Mouse (Mus musculus): ENCODE measurements around the gene Lpin1. TPM values are rescaled to one million over a fixed set of nuclear protein-coding genes. Genes with fewer than 3 reads are reported as not detected.

The Lpin1 gene
- 10 to 100 TPM; 21.6 to 23.4 TPM for total RNA-seq (2021)
- long read RNA-seq, experiment 1, full-length matches to known transcripts = 1 of 10 reads
- long read RNA-seq, experiment 1, partial matches to known transcripts = 7 of 10 reads
- long read RNA-seq, experiment 1, other reads (novel, unspliced or antisense) = 2 of 10 reads
- long read RNA-seq, experiment 2, full-length matches to known transcripts = 2 of 6 reads
- long read RNA-seq, experiment 2, partial matches to known transcripts = 2 of 6 reads
- long read RNA-seq, experiment 2, other reads (novel, unspliced or antisense) = 2 of 6 reads

DNA sequence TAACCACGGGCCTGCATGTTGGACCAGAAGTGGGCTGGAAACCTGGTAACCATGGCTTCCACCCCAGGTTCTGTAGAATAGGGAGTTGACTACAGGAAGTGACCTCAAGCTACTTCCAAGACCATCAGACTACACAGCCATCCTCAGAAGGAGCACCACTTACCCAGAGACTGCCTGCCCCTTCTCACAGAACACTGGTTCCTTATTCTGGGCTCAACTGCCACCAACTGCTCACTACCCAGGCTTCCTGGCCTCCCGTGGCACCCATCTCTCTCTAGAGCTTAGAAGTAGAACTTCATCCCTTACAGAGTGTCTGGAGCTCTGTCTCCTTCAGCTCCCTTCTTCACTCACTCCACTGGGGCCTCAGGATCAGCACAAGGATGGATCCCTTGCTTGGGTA is at the start of gene Lpin1:
Gene Lpin1 (minus strand): TSS at position 31 of the 400 bp plus-strand sequence.
- no peak for DNase-seq (ENCODE audit: low spot score in 2 of 2)

DNA sequence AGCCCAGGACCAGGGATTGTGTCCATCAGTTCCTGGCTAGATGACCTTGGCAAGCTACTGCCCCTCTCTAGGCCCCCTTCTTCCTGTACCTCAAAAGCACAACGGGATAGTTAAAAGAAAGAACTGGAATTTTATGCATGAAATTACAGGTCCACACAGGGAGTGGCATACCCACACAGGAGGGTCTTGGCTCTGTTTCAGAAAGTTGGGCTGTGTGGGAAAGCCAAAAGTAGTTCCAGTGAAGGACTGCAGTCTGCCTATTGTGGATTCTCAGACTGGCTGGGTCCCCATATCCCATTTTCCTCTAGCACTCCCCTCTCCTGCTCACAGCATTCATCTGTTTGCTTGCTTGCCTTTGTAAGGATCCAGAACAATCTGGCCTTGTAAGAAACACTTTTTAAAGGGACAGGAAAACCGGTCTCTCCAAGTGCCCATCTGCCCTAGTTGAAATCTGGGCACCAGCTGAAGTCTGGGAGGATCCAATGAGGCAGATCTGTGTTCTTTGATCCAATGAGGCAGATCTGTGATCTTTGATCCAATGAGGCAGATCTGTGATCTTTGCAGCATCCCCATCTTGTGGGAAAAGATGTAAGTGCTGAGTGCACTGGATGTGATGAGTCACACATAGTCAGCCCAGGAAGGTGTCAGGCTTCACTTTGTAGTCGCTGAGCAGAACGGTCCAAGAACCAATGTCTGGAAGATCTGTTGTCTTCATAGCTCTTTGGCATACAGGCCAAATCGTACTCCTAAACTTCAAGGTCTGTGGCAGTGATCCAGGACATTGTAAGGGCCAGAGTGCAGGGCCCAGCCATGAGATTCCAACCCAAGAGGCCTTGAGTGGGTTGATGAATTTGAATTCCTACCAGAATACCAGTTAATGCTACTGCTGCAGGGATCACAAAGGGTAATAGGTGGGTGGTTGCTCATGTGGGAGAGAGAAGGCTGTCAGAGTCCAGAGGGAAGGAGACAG is 46.4 kb upstream of the Lpin1 start:
- DNase-seq (ENCODE audit: low spot score in 2 of 2) = no peak

DNA sequence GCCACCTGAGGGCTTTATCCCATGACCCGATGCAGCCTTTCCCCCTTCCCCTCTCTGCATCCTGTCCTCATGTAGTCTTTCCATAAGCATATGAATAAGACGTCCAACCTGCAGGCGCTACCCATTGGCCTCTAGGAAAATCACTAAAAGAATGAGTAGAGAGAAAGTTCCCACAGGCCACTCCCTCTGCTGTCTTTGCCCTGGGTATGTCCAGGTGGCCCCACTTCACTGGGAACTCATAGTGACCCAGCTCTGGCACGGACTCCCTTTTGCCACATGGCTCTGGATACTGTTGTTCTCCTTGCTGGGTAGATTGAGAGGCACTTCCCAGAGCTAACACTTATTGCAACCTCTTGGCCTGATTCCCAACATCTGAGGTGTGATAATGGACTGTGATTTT is 44.8 kb upstream of the Lpin1 start:
- DNase-seq (ENCODE audit: low spot score in 2 of 2) = no peak

DNA sequence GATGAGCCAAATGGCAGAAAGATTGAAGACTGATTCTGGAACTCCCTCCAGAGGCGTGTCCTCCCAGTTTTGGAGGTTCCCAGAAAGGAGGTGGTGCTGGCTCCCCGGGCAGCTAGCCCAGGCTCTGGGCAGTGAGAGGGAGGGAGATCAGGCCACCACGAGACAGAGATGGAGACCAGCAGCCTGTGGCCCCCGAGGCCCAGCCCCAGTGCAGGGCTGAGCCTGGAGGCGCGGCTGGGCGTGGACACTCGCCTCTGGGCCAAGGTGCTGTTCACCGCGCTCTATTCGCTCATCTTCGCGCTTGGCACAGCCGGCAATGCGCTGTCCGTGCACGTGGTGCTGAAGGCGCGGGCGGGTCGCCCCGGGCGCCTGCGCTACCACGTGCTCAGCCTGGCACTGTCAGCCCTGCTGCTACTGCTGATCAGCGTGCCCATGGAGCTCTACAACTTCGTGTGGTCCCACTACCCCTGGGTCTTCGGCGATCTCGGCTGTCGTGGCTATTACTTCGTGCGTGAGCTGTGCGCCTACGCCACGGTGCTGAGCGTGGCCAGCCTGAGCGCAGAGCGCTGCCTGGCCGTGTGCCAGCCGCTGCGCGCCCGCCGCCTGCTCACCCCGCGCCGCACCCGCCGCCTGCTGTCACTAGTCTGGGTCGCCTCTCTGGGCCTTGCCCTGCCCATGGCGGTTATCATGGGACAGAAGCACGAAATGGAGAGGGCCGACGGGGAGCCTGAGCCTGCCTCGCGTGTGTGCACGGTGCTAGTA is 42.7 kb upstream of the Lpin1 start, which contains the start of gene Ntsr2:
Gene Ntsr2 (plus strand): TSS at position 51 of the 762 bp plus-strand sequence.
- peak; percentile 59 to 72 for DNase-seq (ENCODE audit: low spot score in 2 of 2)

DNA sequence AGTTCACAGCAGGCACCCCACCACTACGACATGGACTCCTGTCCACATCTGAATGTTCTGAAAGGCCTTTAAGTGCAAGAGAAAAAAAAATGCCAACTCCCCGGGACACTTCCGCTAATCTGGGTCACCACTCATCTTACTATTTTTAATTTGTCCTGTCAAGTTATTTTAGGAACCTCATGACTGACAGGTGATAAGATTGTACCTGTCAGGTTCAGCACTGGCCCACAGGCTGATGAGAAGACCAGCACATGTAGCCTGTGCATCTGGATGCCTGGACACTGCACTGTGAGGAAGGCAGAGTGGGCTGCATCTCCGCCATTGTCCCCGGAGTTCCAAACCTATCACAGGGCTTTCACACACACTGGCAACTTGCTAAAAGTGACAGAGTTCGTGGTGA is 39.1 kb upstream of the Lpin1 start:
- no peak for DNase-seq (ENCODE audit: low spot score in 2 of 2)

DNA sequence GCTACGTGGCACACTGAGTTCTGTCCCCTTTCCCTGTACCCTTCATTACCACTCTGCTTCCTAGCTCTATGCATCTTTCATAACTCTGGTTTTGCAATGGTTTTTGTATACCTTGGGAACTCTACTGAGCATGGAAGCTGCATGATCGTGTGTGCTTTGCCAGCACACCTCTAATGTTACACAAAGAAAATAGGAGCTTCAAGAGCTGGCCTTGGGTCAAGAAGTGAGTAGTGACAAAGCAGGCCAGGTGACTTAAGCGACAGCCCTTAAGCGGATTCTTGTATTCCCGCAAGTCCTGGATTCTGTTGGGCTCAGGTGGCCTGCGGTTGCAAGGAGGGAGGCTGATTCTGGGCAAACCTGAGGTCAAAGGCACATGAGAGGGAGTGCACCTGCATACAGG is 37.5 kb upstream of the Lpin1 start:
- DNase-seq (ENCODE audit: low spot score in 2 of 2) = no peak

DNA sequence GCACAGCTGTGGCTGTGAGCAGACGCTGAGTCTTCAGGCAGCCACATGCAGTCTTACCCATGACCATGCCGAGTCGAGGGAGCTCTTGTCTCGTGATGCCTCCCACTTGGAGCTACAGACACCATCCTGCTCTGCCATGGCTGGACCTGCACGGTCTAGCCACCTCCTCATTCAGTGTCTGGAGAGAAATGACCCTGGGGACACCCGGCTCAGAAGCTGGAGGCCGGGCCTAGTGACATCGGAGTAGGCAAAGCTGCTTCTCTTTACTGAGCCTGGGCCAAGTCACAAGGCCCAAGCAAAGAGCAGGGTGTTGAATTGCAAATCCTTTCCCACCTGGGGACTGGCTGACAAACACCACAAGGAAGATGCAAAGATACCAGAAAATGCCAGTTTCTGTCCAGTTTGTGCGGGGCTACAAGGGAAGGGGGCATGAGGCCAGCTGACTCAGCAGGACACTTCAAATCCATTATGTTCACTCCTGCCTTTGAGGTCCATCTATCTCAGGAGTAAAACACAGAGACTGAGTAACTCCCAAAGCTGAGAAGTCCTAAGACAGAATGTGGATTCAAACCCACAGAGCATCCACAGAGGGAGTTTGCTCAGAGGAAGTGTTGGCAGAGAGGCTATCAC is 36.1 kb upstream of the Lpin1 start:
- no peak for DNase-seq (ENCODE audit: low spot score in 2 of 2)

DNA sequence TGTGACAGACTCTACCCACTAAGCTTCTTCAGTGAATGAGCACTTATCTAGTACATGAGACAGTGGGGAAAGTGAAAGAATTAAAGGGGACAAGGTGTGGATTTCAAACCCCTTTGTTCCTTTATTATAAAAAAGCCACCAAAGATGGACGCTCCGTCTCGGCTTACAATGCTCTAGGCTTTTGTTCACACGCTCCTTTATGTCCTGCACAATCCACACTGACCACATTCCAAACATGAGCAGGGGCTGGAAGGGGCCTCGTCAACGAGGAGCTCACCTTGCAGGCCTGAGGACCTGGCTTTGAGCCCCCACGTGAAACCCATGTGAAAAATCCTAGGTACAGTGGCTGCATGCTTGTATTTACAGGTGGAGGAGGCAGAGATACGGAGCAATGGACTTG is 33.9 kb upstream of the Lpin1 start:
- no peak for DNase-seq (ENCODE audit: low spot score in 2 of 2)

DNA sequence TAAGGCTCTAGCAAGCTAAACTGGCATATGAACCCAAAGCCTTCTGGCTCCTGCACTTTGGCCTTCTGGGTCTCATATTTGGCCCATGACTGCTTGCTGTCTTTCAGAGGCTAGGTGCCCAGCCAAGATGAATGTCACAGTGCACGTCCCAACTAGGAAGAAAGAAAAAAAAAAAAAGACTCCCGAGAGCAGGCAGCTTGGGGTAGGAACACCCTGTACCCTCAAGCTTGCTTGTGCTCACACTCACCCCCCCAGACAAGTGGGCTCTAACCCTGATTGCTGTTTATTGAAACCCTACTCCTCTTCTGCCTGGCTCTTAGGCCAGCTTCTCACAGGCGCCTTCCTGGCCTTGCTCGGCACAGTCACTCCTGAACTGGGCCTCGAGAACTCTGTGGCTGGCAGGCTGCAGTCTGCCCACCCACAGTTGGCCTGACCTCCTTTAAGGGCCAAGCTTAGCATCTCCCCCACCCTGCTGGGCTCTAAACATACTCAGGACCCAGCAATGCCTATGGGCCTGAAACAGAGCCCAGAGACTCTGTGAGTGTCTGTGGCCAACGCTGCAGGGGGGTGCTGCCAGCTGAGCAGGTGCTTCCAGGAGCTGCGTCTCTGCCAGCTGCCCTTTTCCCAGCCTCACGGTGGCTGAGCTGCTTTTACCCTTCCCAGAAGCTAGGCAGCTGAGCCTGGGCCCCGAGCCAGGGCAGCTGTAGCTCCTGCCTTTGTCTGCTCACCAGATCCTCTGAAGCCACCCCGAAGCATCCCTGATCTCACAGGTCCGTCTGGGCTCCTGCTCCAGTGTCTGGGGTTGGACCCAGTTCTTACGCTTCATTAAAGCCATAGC is 33.0 kb upstream of the Lpin1 start:
- no peak for DNase-seq (ENCODE audit: low spot score in 2 of 2)

DNA sequence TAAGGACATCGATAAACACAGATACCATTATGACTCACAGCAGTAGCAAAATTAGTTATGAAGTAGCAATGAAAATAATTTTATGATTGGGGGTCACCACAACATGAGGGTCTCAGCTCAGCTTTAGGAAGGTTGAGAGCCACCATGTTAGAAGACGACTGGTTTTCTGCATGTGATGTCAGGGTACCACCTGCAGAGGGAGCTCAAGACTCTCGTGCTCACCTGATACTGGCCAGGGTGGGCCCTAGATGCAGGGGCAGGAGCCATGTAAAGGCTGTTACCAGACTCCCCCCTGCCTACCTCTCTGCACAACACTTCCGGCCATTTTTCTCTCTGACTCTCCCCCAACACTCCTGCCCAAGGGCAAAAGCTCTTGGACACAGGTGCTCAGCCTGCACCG is 31.2 kb upstream of the Lpin1 start:
- no peak for DNase-seq (ENCODE audit: low spot score in 2 of 2)

DNA sequence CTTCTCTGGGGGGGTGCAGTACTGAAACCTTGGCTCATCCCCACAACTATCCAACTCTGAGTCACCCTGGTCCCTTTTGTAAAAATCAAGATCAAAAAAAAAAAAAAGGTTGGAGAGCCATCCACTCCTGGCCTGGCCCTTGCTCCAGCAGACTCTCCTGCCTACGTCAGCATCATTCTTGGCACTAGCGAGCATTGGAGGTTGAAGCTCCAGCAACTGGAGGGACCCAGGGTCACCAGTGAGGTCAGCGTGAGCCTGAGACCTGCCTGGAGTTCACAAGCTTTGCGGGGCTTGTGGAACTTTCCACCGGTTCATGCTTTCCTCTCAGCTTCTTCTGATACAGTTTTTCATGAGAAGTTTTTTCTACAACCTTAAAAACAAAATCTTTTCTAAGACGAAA is 29.3 kb upstream of the Lpin1 start:
- no peak for DNase-seq (ENCODE audit: low spot score in 2 of 2)

DNA sequence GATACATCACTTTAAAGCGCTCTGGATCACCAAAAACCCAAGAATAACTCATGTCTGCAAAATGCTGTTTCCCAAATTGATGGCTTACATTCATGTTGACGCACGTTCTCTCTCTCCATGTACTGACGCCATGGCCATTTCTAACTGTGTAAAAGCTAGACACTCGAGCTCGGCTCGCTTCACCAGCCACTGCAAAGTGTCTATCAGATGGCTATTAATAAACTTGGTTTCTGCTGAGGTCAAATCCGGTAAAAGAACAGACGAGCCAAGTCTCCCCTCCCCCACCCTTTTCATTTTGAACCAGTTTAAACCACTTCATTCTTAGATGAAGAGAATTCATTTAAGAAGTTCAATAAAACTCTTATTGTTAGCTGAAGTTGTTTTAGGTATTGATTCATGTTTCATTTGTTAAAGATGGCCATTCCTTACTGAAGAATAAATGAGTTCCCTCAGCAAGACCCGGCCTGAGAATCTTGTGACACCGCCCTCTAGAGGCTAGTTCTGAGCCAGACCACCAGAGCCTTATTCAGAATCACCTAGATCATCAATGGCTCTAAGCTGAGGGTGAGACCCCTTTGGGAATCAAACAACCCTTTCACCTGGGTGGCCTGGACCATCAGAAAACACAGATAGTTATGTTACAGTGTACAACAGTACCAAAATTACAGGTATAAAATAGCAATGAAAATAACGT is 28.5 kb upstream of the Lpin1 start:
- no peak for DNase-seq (ENCODE audit: low spot score in 2 of 2)

DNA sequence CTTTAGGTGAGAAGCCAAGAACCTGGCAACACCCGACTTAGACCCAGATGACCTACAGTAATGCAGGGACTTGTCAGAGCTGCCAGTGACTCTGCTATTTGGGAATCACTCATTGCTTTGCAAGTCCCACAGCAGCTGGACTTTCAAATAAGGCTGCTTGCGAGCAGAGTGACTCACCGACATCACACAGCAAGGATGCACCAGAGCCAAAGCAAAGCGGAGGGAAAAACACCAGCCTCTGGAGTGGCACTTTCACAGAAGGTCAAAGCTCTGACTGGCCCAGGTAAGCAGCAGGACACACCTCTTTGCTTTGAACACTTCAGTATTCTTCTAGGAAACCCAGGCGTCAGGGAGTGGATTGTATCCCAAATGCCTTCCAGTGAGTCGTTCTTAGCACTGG is 25.1 kb upstream of the Lpin1 start:
- DNase-seq (ENCODE audit: low spot score in 2 of 2) = no peak

DNA sequence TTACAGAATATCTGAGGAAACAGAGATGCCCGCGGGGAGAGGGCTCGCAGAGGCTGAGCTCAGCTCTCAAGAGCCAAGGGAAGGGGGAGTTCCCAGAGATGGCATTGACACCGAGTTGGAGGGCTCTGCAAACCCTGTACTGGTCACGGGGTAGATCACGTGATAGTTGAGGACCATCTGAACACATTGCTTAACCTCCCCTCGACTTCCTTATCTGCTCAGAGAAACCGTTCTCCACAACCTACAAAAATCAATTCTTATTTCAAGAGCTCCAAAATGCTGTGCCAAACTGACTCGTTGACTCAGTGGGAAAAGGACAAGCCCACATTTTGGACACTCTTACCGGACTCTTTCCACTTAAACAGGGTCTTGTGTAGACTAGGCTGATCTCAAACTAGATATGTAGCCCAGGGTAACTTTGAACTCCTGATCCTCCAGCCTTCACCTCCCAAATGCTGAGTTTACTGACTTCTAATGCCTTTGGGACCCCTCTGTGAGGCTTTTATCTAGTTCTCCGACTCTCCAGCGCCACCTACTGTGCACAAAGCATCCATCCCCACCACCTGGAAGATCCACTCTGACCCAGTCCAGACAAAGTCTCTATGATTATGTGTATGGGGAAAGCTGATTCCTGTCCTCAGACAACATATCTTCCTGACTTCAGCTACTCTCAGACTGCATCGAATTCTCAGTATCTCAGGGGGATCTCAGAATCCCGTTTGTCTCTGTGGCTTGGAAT is 23.5 kb upstream of the Lpin1 start:
- no peak for DNase-seq (ENCODE audit: low spot score in 2 of 2)

DNA sequence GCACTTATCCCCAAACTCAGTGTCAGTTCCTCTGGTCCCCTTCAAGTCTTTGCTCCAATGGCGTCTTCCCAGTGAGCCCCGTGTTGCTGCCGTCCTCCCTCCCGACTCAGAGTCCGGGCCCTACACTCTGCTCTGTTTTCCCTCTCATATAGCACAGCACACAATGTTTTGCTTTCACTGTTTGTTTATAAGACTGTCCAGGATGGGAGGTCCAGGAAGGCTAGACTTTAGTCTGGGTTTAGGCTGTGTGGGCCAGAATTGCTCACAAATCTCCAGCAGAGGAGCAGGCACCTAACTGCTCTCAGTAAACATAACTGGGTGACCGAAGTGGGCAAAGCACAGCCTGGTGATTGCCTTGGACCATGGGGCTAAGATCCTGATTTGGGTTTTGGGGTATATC is 22.5 kb upstream of the Lpin1 start:
- DNase-seq (ENCODE audit: low spot score in 2 of 2) = no peak

DNA sequence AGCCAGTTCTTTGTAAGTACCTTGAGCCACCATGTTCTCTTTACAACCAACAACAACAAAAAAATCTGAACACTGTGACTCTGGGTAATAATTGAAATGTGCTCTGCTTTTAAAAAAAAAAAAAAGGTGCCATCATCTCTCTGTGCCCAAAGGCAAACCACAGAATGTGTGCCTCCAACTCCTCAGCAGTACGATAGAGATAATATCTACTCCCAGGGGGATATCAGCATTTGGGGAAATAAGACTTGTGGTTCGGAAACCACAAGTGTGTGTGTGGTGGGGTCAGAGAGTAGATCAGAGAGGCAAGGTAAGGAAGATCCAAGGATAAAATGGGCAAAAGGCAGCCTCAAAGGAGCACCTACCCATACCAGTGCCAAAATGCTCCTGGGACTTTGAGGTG is 20.7 kb upstream of the Lpin1 start:
- no peak for DNase-seq (ENCODE audit: low spot score in 2 of 2)

DNA sequence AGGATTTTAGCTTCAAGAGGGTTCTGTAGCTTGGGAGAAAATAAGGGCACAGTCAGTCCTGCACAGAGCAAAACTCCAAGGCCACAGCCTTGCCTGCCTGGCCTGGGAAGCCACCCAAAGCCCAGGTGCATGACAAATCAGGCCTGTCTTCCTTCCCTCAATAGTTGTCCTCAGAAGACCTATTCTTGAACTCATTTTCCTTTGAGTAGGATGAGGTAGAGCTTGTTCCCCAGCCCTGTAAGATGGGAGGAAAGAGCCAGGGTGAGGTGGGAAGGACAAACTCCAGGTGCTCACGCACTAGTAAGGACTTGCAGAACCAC is 20.1 kb upstream of the Lpin1 start:
- DNase-seq (ENCODE audit: low spot score in 2 of 2) = no peak

DNA sequence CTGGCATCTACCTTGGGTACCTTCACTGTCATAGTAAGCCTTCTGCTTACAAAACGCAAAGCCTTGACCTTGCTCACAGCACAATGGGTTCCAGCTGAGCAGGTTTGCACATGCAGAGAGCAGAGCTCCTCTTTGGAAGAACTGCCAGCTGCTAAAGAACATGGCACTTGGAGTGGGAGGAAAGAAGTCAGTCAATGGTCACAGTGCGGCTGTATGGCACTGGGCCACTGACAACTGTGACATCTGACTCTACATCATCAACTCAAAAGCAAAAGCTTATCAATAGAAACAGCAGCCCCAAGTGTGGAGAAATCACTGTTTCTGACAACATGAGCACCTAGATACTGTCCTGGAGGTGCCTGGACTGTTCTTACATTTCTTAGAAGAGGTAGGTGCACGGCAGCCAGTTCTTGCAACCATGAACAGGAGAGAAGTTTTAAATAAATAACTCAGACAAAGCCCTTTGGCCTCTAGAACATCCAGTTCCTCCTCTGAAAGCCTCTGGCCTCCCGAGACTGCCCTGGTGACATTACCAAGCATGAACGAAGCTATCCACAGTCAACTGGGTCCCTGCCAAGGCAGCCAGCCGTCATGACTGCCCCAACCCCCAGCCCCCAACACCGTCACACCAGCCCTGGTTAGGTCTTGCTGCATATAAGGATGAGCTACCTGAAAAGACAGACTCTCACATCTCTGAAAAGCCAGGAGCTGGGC is 19.5 kb upstream of the Lpin1 start:
- DNase-seq (ENCODE audit: low spot score in 2 of 2) = no peak

DNA sequence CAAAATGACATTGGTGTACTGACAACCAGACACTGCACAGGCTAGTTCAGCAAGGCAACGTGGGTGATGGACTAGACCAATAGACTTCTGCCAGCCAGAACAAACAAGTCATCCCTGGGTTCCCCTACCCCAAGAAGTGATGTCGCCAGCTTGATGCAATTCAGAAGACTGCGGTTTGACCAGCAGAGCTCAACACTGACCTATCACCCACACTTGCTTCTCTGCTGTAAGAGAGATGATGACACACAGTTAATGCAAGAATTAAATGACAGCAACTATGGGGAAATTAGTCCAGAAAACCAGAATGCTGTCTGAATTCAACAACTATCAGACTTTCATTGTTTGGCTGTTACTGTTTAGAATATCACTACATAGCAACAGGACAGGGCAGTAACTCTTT is 9.5 kb upstream of the Lpin1 start:
- no peak for DNase-seq (ENCODE audit: low spot score in 2 of 2)
